Mouse (Mus musculus): ENCODE measurements around the gene Lrba.

DNA sequence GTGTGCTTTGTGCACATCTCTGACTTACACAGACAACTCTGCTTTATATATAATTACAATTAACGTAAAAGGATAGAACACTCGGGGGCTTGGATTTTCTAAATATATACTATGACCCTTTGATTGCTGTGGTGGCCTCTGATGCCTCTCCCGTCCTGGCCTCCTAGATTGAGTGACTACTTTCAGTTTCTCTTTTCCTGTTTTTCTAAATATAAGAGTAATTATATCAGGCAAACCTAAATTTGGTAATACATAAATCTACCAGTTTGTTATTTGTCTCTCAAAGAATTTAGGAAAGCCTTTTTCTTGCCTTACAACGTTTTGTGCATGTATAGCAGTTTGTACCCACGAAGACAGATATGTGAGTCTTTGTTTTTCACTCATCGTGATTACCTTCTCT, 534.2 kb downstream of the Lrba start:
- TF ChIP-seq CTCF (IDR thresholded peaks at IDR 0.05) (no peak), EP300 (IDR thresholded peaks at IDR 0.05; ENCODE audit: insufficient read depth, low read depth, low read length) (no peak), POLR2A (IDR thresholded peaks at IDR 0.05; ENCODE audit: insufficient read depth, low read depth, low read length) (no peak)
